In genomic region chr2:157292093-157292492, GRCm38 (mm10) we compare ENCODE assay signal across 7 mouse cellular contexts. TPM values are rescaled to one million over a fixed set of nuclear protein-coding genes. Genes with fewer than 3 reads are reported as not detected.
A peak's percentile ranks its signal among the peaks of the same experiment; 100 is the strongest.
DNase-seq lines count a peak whose midpoint lies in the region; ATAC-seq and TF ChIP-seq lines count a peak whose summit lies in the region.

No protein-coding gene starts in this region.

- H3K4me1 ChIP-seq in lung, postnatal 0 days (ENCODE audit: insufficient read depth, low read depth, low read length) = no peaks in the 10 kb centered on the region

- WGBS in lung, postnatal 0 days = 6% methylated on average over 2 of the region's 2 CpGs

- peak; percentile 67 for DNase-seq in 416B (ENCODE audit: low read depth)
- peak; percentile 82 for DNase-seq in CD4-positive, CD25-positive, alpha-beta regulatory T cell, adult 2 months (ENCODE audit: low read depth, low spot score)
- DNase-seq in brain, adult 2 months (ENCODE audit: low read depth, low spot score) = peak; percentile 77
- peak; percentile 62 for DNase-seq in forelimb bud, embryonic 11.5 days (ENCODE audit: low read depth, low spot score)
- peak; percentile 90 for DNase-seq in kidney, postnatal 4 days
- peak; percentile 90 for DNase-seq in lung, postnatal 0 days (ENCODE audit: low spot score)
- peak; percentile 32 for DNase-seq in spleen, adult 12 weeks (ENCODE audit: low spot score)

- ATAC-seq in lung, postnatal 0 days = peak; percentile 55

- H3K27ac ChIP-seq in lung, postnatal 0 days (ENCODE audit: low read length) = no peak overlapping the region

- H3K4me2 ChIP-seq in lung, postnatal 0 days (replicated peaks; ENCODE audit: low read depth, low read length) = no peak overlapping the region

- no peaks in the 10 kb centered on the region for H3K9me3 ChIP-seq in lung, postnatal 0 days (ENCODE audit: low read length)

- no peaks in the 10 kb centered on the region for H3K27me3 ChIP-seq in lung, postnatal 0 days (replicated peaks; ENCODE audit: insufficient read depth, low read length)

- no peak for TF ChIP-seq EP300 in lung, postnatal 0 days (IDR thresholded peaks at IDR 0.05)

- peaks cover 24% of the 10 kb centered on the region for H3K36me3 ChIP-seq in lung, postnatal 0 days (ENCODE audit: insufficient read depth, low read length)

- peak; percentile 89 for TF ChIP-seq CTCF in lung, postnatal 0 days (IDR thresholded peaks at IDR 0.05)

- no peak overlapping the region for H3K9ac ChIP-seq in lung, postnatal 0 days (replicated peaks; ENCODE audit: low read depth)

- no peak overlapping the region for H3K4me3 ChIP-seq in lung, postnatal 0 days (ENCODE audit: low read depth, low read length)

RNA-seq across cellular contexts. Expression of gene Mroh8, which starts 12.7 kb away (rescaled TPM):
- polyA plus RNA-seq in lung, postnatal 0 days (2015; fragmentation: Nextera tagmentation; extraction: Ambion mirVana) = 0.23 and 0.25 TPM in 2 replicates

RNA-seq across cellular contexts. Expression of gene Rpn2, which starts 13.3 kb away (rescaled TPM):
- 163 and 168 TPM in 2 replicates for polyA plus RNA-seq in lung, postnatal 0 days (2015; fragmentation: Nextera tagmentation; extraction: Ambion mirVana)

RNA-seq across cellular contexts. Expression of gene Ghrh, which starts 55.2 kb away (rescaled TPM):
- polyA plus RNA-seq in lung, postnatal 0 days (2015; fragmentation: Nextera tagmentation; extraction: Ambion mirVana) = 0.70 and 0.79 TPM in 2 replicates

Comparison
In these comparisons a context has a peak if more than half of its experiments do, and no peak if none do; other contexts are left out.
1. DNase-seq: peak in every context shown above with its lines; median percentile 90 in kidney, postnatal 4 days; 90 in lung, postnatal 0 days; 82 in CD4-positive, CD25-positive, alpha-beta regulatory T cell, adult 2 months; 77 in brain, adult 2 months; 67 in 416B; 62 in forelimb bud, embryonic 11.5 days; 32 in spleen, adult 12 weeks.